Mouse (Mus musculus) retina, postnatal 7 days (tissue): ENCODE data around the gene Hist1h2bc.
A peak's percentile ranks its signal among the peaks of the same experiment; 100 is the strongest.
"Not testable (repeated sequence)": the region's sequence is repeated elsewhere in the genome, so short reads cannot be mapped to it uniquely, and the experiment has no call there.

Experiments
- DNase-seq: peaks from one replicate; pipeline ENCODE4 v3.0.0-alpha.2; 2012; ENCODE audit warnings: low read depth, low spot score

The Hist1h2bc gene

GRCm38 (mm10) chr13:23698996-23699395 lies 15.0 kb downstream of the Hist1h2bc start:
- peak; percentile 71 for DNase-seq

- no peak for DNase-seq
Measured at GRCm38 (mm10) chr13:23699767-23700166, 15.8 kb downstream of the Hist1h2bc start.

- peak; percentile 67 for DNase-seq
Measured at GRCm38 (mm10) chr13:23700786-23701520, 17.0 kb downstream of the Hist1h2bc start.

- no peak for DNase-seq
Measured at GRCm38 (mm10) chr13:23702220-23702619, 18.2 kb downstream of the Hist1h2bc start.

- DNase-seq = not testable (repeated sequence)
Measured at GRCm38 (mm10) chr13:23702801-23703200, 18.8 kb downstream of the Hist1h2bc start.

- DNase-seq = no peak
Measured at GRCm38 (mm10) chr13:23705751-23706356, 21.9 kb downstream of the Hist1h2bc start.

- DNase-seq = no peak
Measured at GRCm38 (mm10) chr13:23706771-23707170, 22.8 kb downstream of the Hist1h2bc start.

- DNase-seq = no peak
Measured at GRCm38 (mm10) chr13:23708041-23708440, 24.0 kb downstream of the Hist1h2bc start.

- DNase-seq = no peak
Measured at GRCm38 (mm10) chr13:23708654-23709053, 24.7 kb downstream of the Hist1h2bc start.

GRCm38 (mm10) chr13:23709714-23710373 lies 25.8 kb downstream of the Hist1h2bc start:
- DNase-seq = no peak

- DNase-seq = no peak
Measured at GRCm38 (mm10) chr13:23710374-23711089, 26.5 kb downstream of the Hist1h2bc start, which contains the start of gene Hfe. TSS of gene Hfe (minus strand) at chr13:23710854.

GRCm38 (mm10) chr13:23716261-23717042 lies 32.5 kb downstream of the Hist1h2bc start:
- no peak for DNase-seq

- no peak for DNase-seq
Measured at GRCm38 (mm10) chr13:23717176-23717575, 33.2 kb downstream of the Hist1h2bc start.

- not testable (repeated sequence) for DNase-seq
Measured at GRCm38 (mm10) chr13:23717593-23718245, 33.7 kb downstream of the Hist1h2bc start.

GRCm38 (mm10) chr13:23724239-23724638 lies 40.2 kb downstream of the Hist1h2bc start:
- no peak for DNase-seq

- DNase-seq = no peak
Measured at GRCm38 (mm10) chr13:23725213-23725612, 41.2 kb downstream of the Hist1h2bc start.

GRCm38 (mm10) chr13:23728472-23729191 lies 44.6 kb downstream of the Hist1h2bc start:
- DNase-seq = no peak

GRCm38 (mm10) chr13:23729192-23729525 lies 45.2 kb downstream of the Hist1h2bc start:
- no peak for DNase-seq

- DNase-seq = no peak
Measured at GRCm38 (mm10) chr13:23729706-23730105, 45.7 kb downstream of the Hist1h2bc start.

- no peak for DNase-seq
Measured at GRCm38 (mm10) chr13:23730479-23730878, 46.5 kb downstream of the Hist1h2bc start.
